Mouse (Mus musculus) midbrain, postnatal 0 days (tissue): Measurements from ENCODE around the gene Ccdc184. TPM values are rescaled to one million over a fixed set of nuclear protein-coding genes. Genes with fewer than 3 reads are reported as not detected.

Experiments
- ATAC-seq: fragments of 200-750 bp; cut with Nextera tagmentation; 2 replicates; pipeline ENCODE4 v1.8.0; 2017; ENCODE audit warnings: moderate number of reproducible peaks, mild to moderate bottlenecking, moderate TSS enrichment, moderate library complexity; ENCODE audit not compliant: low FRiP score
- DNase-seq: peaks from one replicate; pipeline ENCODE4 v3.0.0-alpha.2; 2015; ENCODE audit warnings: low spot score
- H3K27ac ChIP-seq: fragments of 300-500 bp; sonication (generic); 2 replicates; pipeline ENCODE4 v1.5.1; 2014; ENCODE audit warnings: low read depth, mild to moderate bottlenecking, low read length, mixed read lengths
- H3K27me3 ChIP-seq: fragments of 300-500 bp; sonication (generic); 2 replicates; pipeline ENCODE4 v1.6.1; 2014; ENCODE audit warnings: low read length, control low read depth, mixed read lengths; ENCODE audit not compliant: insufficient read depth
- H3K36me3 ChIP-seq: fragments of 300-500 bp; sonication (generic); 2 replicates; pipeline ENCODE4 v1.6.1; 2014; ENCODE audit warnings: low read length, control low read depth, mixed read lengths; ENCODE audit not compliant: insufficient read depth
- H3K4me1 ChIP-seq: fragments of 300-500 bp; sonication (generic); 2 replicates; pipeline ENCODE4 v1.6.1; 2014; ENCODE audit warnings: mild to moderate bottlenecking, control low read depth, antibody characterized with exemption, low read length, mixed read lengths; ENCODE audit not compliant: insufficient read depth
- H3K4me2 ChIP-seq: fragments of 300-500 bp; sonication (generic); 2 replicates; pipeline ENCODE4 v1.6.1; 2014; ENCODE audit warnings: low read depth, mild to moderate bottlenecking, low read length, mixed read lengths; ENCODE audit not compliant: poor library complexity, severe bottlenecking
- H3K4me3 ChIP-seq: fragments of 300-500 bp; sonication (generic); 2 replicates; pipeline ENCODE4 v1.5.1; 2014; ENCODE audit warnings: low read depth, mild to moderate bottlenecking, low read length, moderate library complexity
- H3K9ac ChIP-seq: fragments of 300-500 bp; sonication (generic); replicated peaks from 2 replicates; pipeline ENCODE4 v1.6.1; 2014; ENCODE audit warnings: mild to moderate bottlenecking, low read length, moderate library complexity, mixed read lengths; ENCODE audit not compliant: poor library complexity, severe bottlenecking
- H3K9me3 ChIP-seq: fragments of 300-500 bp; sonication (generic); 2 replicates; pipeline ENCODE4 v1.6.1; 2016; ENCODE audit warnings: low read length, control low read depth
- CTCF ChIP-seq: IDR thresholded peaks from 2 replicates; pipeline ENCODE4 v1.5.1; 2016; ENCODE audit warnings: antibody characterized with exemption, mild to moderate bottlenecking
- WGBS: fragments of 180-500 bp; shearing (Covaris S2); extraction: QIAGEN DNeasy Blood & Tissue Kit; methylation state at CpG from one replicate; pipeline ENCODE4 v1.1.7; 2014; 5-methylcytosine and 5-hydroxymethylcytosine counted together
- polyA plus RNA-seq: library from polyadenylated mRNA; unstranded; fragments of >200 nt; fragmentation: Nextera tagmentation; extraction: Ambion mirVana; gene quantifications from 2 replicates; pipeline ENCODE4 v1.2.1, GENCODE M21; 2015
- total RNA-seq: library from RNA; depleted of rRNA; stranded (reverse); fragments of >200 nt; gene quantifications from 2 replicates; pipeline ENCODE4 v1.2.3, GENCODE M21; 2014

Gene Ccdc184
- total and polyA plus RNA-seq, 2 experiments from 2014 or later: 127 to 132 TPM

DNA sequence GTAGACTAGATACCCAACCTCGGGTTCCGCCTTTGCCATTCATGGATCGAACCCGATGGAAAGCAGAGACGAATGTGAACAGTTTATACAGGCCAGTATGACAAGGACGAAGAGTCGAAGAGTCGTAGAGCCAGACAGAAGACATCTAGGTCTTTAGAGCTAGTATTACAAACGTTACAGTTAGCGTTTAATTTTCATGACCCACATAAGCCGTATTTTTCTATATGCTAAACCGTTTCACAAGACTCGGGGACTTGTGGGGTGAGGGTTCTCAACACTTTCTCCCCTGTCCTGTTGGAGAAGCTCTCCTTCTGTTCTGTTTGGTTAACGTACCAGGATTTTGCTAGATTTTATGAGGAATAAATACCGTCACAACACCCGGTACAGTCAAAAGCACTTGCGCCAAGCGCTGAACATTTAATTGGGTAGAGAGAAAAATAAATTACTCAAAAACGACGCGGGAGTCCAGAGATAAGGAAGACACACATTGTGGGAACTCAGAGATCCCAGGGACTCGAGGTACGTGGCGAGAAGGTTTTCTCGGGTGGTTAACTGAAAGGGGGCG lies 13.7 kb downstream of the Ccdc184 start:
- peak overlapping the region; percentile 55 for H3K27ac ChIP-seq
- no peaks in the 10 kb centered on the region for H3K27me3 ChIP-seq
- H3K4me1 ChIP-seq: 0 out of 2 replicates have a peak, but pooled peaks cover 3% of the 10 kb centered on the region
- H3K9ac ChIP-seq: 0 out of 2 replicates have a peak overlapping the region, but pooled peaks have one; percentile 9
- no peaks in the 10 kb centered on the region for H3K36me3 ChIP-seq
- H3K4me2 ChIP-seq: peak overlapping the region; percentile 56
- ATAC-seq (no peak), DNase-seq (no peak)
- H3K9me3 ChIP-seq: no peaks in the 10 kb centered on the region
- peak overlapping the region; percentile 40 for H3K4me3 ChIP-seq
- no peak for TF ChIP-seq CTCF
- 3% methylated on average over 26 of the region's 26 CpGs for WGBS

DNA sequence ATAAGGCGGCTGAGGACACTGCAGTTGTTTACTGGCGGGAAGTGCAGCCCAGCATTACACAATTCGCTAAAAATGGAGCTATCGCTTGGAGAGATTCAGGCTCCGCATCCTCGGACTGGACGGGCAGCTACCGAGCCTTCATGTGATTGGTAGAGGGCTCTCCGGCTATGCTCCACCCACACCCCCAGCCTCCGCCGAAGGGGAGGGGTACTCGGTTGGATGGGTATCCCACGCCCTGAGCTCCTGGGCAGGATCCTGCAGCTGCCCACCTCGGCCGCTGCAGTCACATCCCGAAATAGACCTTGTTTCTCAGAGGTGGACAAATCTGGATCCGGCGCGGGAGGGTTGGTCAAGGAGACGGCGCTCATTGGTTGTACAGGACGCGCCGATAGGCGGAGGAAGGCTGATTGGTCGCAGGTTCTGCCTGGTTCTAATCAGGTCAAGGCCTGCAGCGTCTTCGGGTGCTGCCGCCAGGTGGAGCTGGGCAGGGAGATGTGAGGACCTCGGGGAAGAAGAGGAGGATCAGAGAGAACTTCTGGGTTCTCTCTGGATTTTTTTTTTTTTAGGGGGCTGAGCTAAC lies 14.3 kb downstream of the Ccdc184 start:
- Histone ChIP-seq H3K4me3 (peak overlapping the region; percentile 40), H3K36me3 (no peaks in the 10 kb centered on the region), H3K9ac (0 out of 2 replicates have a peak overlapping the region, but pooled peaks have one; percentile 9), H3K9me3 (no peaks in the 10 kb centered on the region), H3K27me3 (no peaks in the 10 kb centered on the region), H3K27ac (peak overlapping the region; percentile 55), H3K4me2 (peak overlapping the region; percentile 56), H3K4me1 (0 out of 2 replicates have a peak, but pooled peaks cover 3% of the 10 kb centered on the region)
- DNase-seq: peak; percentile 95
- peak; percentile 92 for TF ChIP-seq CTCF
- peak; percentile 97 for ATAC-seq
- under 1% methylated on average over 30 of the region's 30 CpGs for WGBS

DNA sequence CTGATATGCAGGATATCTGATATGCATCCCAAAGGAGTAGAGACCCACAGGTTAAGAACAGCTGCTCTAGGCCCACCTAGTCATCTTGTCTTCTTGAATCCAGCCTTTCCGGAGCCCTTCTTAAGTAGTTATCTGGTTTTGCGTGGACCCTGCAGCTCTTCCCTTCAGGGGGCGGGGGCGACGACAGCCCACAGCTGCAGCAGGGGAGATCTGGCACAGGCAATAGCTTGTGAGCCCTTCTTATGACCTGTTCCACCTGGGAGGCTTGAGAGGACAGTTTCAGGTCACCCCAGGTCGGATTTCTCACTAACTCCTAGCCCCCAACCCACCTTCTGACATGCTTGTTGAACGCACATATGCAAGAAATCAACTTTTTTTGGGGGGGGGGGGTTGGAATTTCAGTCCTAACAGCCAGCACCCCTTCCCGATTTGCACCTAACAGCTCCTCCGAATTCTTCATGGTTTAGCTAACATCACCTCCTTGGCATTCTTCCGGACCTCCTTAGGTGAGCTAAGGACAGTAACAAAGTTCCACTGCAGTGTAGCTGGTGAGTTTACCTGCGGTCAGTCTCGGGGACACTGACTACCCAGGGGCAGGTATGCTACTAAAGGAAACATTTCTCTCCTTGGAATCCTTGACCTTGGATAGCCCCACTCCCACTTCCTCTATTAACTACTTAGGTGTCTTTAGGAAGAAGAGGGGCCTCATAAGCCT lies 15.1 kb downstream of the Ccdc184 start:
- Histone ChIP-seq H3K4me3 (no peak overlapping the region), H3K36me3 (no peaks in the 10 kb centered on the region), H3K27ac (no peak overlapping the region), H3K27me3 (no peaks in the 10 kb centered on the region), H3K9me3 (no peaks in the 10 kb centered on the region), H3K4me2 (0 out of 2 replicates have a peak overlapping the region, but pooled peaks have one; percentile 56), H3K9ac (no peak overlapping the region), H3K4me1 (0 out of 2 replicates have a peak, but pooled peaks cover 3% of the 10 kb centered on the region)
- WGBS: 72% methylated on average over 12 of the region's 12 CpGs
- no peak for TF ChIP-seq CTCF
- no peak for ATAC-seq
- DNase-seq: no peak

DNA sequence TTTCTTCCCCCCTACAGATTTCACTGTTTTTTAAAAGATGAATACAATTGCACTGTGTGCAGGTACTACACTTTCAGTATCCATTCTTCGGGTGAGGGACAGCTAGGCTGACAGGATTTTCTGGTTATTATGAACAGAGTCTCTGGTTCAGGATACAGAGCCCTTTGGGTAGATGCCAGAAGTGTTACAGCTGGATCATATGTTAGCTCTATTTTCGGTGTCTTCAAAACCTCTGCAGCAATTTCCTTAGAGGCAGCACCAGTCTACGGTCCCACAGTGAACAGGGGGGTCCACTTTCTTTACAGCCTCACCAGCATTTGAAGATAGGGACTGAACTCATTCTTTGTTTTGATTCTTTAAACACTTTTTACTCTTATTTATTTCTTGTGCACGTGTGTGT lies 17.5 kb downstream of the Ccdc184 start:
- Histone ChIP-seq H3K27ac (no peak overlapping the region), H3K4me3 (no peak overlapping the region), H3K4me2 (no peak overlapping the region), H3K9ac (no peak overlapping the region), H3K27me3 (no peaks in the 10 kb centered on the region), H3K36me3 (no peaks in the 10 kb centered on the region), H3K4me1 (0 out of 2 replicates have a peak, but pooled peaks cover 3% of the 10 kb centered on the region), H3K9me3 (no peaks in the 10 kb centered on the region)
- no peak for TF ChIP-seq CTCF
- 53% methylated on average over 4 of the region's 4 CpGs for WGBS
- no peak for DNase-seq
- no peak for ATAC-seq

DNA sequence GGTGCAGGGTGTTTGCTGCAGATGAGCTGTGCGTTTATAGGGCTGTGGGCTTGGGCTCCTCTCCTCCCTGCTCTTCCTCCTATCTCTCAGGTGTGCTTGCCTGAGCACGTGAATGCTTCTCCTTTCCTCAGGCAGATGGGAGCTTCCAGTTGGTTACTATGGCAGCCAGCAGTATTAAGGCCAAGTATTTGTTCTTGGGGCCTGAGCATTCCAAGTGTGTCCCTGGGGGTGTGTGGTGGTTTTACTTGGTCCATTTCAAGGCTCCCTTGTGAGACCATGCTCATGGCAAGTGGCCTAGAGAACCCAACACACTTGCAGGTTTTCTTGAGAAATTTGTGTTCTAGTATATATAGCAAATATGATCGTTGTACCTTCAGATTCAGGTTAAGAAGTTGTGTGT lies 28.5 kb downstream of the Ccdc184 start, which contains the start of gene Olfr288:
Gene Olfr288 (minus strand): TSS at position 101 of the 400 bp plus-strand sequence.
- Histone ChIP-seq H3K9me3 (no peaks in the 10 kb centered on the region), H3K27me3 (no peaks in the 10 kb centered on the region), H3K4me1 (no peaks in the 10 kb centered on the region), H3K4me2 (no peak within 1 kb of the TSS), H3K27ac (no peak within 1 kb of the TSS), H3K36me3 (no peaks in the 10 kb centered on the region), H3K4me3 (no peak within 1 kb of the TSS), H3K9ac (no peak within 1 kb of the TSS)
- 57% methylated on average over 3 of the region's 3 CpGs for WGBS
- DNase-seq (no peak), ATAC-seq (no peak)
- TF ChIP-seq CTCF: no peak

DNA sequence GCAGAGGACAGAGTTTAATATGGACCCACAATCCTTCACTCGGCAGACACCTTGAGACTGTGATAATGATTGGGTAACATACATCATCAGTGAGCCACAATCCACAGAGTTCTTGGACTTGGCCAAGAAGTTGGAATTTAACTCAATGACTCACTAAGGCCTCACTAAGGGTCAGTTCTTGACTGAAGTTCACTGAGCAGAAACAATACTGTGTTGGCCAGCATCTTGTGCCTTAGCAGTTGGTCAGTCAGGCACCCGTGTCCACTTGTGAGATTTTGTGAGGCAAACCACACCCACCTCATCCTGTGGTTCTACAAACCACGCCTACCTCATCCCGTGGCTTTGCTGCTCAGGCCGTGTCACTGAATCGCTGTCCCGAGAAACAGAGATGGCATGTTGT lies 42.7 kb downstream of the Ccdc184 start:
- no peak for TF ChIP-seq CTCF
- no peak for DNase-seq
- no peaks in the 10 kb centered on the region for H3K36me3 ChIP-seq
- no peak overlapping the region for H3K4me2 ChIP-seq
- no peak overlapping the region for H3K9ac ChIP-seq
- no peak overlapping the region for H3K4me3 ChIP-seq
- no peaks in the 10 kb centered on the region for H3K27me3 ChIP-seq
- ATAC-seq: no peak
- WGBS: 78% methylated on average over 7 of the region's 7 CpGs
- no peaks in the 10 kb centered on the region for H3K9me3 ChIP-seq
- no peak overlapping the region for H3K27ac ChIP-seq
- no peaks in the 10 kb centered on the region for H3K4me1 ChIP-seq
